Mouse (Mus musculus): Measurements from ENCODE around the gene Spata5. TPM values are rescaled to one million over a fixed set of nuclear protein-coding genes. Genes with fewer than 3 reads are reported as not detected.
"Not testable (repeated sequence)": the region's sequence is repeated elsewhere in the genome, so short reads cannot be mapped to it uniquely, and the experiment has no call there.

The Spata5 gene
- polyA plus RNA-seq, 1 experiment from 2014 or later, result 33.3 TPM

DNA sequence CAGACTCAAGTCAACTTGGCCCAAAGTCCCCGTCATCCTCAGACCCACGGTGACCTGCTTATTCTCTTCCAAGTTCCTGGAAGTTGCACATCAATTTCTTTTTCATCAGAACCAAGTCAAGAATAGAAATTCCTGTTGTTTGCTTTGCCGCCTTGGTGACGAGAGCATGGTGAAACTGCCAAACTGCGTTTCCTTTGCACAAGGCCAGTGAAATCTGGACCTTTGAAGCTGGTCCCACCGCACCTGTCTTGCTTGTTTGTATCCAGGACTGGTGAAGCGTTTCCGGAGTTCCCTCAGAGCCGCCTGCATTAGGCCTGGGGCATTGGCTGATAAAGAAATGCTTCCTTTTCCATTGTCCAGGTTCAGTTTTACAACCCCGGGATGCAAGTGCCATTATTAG is 176.0 kb downstream of the Spata5 start:
- no peak overlapping the region for H3K4me3 ChIP-seq
- ATAC-seq, result no peak
- no peak overlapping the region for H3K27ac ChIP-seq
- H3K4me1 ChIP-seq, result no peaks in the 10 kb centered on the region
- no peaks in the 10 kb centered on the region for H3K27me3 ChIP-seq
- no peak overlapping the region for H3K9ac ChIP-seq
- no peak overlapping the region for H3K4me2 ChIP-seq
- no peaks in the 10 kb centered on the region for H3K9me3 ChIP-seq (replicated peaks)
- H3K36me3 ChIP-seq (ENCODE audit: poor library complexity, severe bottlenecking), result no peaks in the 10 kb centered on the region
- 67% methylated on average over 10 of the region's 10 CpGs for WGBS

DNA sequence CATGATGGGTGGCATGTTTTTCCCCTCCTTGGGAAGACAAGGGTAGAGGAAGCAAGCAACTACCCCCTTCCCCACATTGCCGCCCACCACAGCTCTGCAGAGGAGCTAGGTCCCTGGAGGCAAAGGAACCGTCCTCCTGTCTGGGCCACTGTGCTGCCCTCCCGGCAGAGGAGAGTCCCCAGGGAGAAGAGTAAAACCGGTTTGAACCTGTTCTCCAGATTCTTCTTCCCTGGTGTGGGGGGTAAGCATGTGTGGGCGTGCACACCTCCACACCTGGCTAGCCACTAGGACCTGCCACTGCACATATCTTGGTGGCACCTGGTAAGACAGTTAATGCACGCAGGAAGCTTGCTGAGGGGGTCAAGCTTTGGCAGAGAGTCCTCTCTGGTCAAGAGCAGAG is 176.8 kb downstream of the Spata5 start:
- 72% methylated on average over 6 of the region's 6 CpGs for WGBS
- Histone ChIP-seq H3K9ac (no peak overlapping the region), H3K27me3 (no peaks in the 10 kb centered on the region), H3K4me1 (no peaks in the 10 kb centered on the region), H3K4me2 (no peak overlapping the region), H3K36me3 (ENCODE audit: poor library complexity, severe bottlenecking) (no peaks in the 10 kb centered on the region), H3K9me3 (replicated peaks) (no peaks in the 10 kb centered on the region), H3K27ac (no peak overlapping the region), H3K4me3 (no peak overlapping the region)
- ATAC-seq, result no peak

DNA sequence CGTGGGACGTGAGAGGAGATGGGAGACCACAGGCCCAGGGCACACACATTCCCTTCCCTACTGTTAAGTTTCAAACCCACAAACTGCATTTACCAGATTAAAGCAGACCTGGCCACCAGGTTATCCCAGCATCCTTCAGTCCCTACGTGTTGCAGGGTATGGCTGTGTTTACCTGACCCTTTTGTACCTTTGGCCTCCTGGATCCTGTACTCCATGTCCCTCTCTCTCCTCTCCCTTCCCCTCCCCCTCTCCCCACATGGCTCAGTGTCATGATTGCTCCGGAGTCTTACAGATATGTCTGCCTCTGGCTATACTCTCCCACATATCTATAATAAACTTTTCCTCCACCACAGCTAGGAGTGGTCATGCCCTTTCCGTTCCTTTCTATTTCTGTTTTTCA is 177.5 kb downstream of the Spata5 start:
- Histone ChIP-seq H3K9ac (no peak overlapping the region), H3K27me3 (no peaks in the 10 kb centered on the region), H3K4me2 (no peak overlapping the region), H3K4me3 (no peak overlapping the region), H3K36me3 (ENCODE audit: poor library complexity, severe bottlenecking) (no peaks in the 10 kb centered on the region), H3K9me3 (replicated peaks) (no peaks in the 10 kb centered on the region), H3K4me1 (no peaks in the 10 kb centered on the region), H3K27ac (no peak overlapping the region)
- ATAC-seq, result no peak
- WGBS, result 90% methylated on average over 5 of the region's 5 CpGs

DNA sequence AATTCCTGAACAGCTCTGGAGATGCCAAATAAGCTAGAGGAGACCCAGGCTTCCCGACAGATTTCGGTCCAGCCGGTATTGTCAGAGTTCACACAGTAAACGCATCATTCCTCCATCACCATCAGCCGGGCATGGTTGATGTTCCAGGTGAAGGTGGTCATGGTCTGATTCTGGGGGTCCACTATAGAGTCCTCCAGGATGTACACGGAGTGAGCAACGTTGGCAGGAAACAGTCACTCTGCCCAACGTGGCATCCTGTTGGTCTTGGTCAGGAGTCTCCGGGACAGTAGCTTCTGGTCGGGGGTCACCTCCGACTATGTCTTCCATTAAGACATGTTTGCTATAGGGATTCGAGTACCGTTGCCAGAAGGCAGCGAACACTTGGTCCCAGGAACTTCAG is 179.9 kb downstream of the Spata5 start:
- H3K9me3 ChIP-seq (replicated peaks); H3K27ac ChIP-seq; H3K4me1 ChIP-seq; H3K27me3 ChIP-seq; H3K9ac ChIP-seq; ATAC-seq; H3K36me3 ChIP-seq (ENCODE audit: poor library complexity, severe bottlenecking); H3K4me3 ChIP-seq; H3K4me2 ChIP-seq: not testable (repeated sequence)
- WGBS, result 96% methylated on average over 14 of the region's 14 CpGs

DNA sequence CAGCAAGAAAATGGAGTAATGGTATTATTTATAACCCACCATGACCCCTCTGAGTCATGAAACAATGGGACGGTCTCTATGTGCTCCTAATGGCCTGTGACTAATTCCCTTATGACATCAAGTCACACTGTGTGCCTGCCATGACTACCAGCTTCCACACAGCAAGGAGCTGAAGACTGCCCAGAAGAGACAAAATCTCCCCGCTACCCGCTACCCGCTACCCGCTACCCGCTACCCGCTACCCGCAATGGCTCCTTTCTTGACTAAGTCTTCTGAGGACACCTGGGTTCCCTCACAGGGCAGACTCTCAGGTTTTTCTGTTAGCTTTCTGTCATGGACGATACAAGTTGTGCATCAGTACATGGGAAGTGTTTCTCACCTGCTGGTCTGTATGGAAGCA is 182.7 kb downstream of the Spata5 start:
- H3K27me3 ChIP-seq, result no peaks in the 10 kb centered on the region
- H3K4me2 ChIP-seq, result no peak overlapping the region
- peaks cover 20% of the 10 kb centered on the region for H3K4me1 ChIP-seq
- no peak overlapping the region for H3K9ac ChIP-seq
- ATAC-seq, result no peak
- H3K36me3 ChIP-seq (ENCODE audit: poor library complexity, severe bottlenecking), result no peaks in the 10 kb centered on the region
- no peak overlapping the region for H3K4me3 ChIP-seq
- WGBS, result 98% methylated on average over 9 of the region's 9 CpGs
- no peak overlapping the region for H3K27ac ChIP-seq
- H3K9me3 ChIP-seq (replicated peaks), result 0 out of 2 replicates have a peak, but pooled peaks cover 4% of the 10 kb centered on the region

DNA sequence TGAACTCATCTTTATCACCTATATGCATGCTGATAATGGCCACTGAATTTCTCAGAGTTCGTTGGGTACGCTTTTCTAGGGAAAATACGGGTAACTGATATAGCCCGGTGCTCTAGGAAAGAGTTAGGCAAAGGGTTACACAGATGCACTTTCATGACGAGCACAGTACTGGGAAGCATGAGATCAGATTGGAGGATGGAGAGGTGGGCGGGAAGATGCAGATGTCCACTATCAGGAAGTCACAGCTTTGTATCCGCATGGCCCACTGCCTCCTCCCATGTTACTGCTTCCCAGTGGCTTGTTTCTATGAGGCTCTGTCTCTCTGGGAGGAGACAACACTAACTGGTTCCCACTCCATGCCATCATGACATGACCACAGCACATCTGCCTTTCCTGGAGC is 183.2 kb downstream of the Spata5 start:
- 95% methylated on average over 7 of the region's 7 CpGs for WGBS
- no peak for ATAC-seq

DNA sequence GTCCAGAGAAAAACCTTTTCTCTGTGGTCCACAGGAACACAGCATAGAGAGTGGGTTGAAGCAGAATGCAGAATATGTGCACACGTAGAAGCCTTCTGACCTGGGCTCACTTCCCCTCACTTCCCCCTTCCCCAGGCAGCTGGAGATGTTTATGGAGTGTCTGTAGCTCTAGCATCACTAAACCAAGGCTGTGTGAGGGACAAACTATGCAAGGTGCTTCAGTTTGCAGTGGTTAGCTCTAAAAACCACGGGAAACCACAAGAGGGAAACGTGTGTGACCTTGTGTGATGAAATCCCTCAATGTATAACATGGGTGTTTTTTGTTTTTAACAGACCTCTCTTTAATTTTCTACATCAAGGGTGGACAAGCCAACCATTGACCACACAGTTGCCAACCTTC is 183.8 kb downstream of the Spata5 start:
- H3K4me1 ChIP-seq, result peaks cover 20% of the 10 kb centered on the region
- H3K4me3 ChIP-seq, result no peak overlapping the region
- WGBS, result 69% methylated on average over 3 of the region's 3 CpGs
- 0 out of 2 replicates have a peak, but pooled peaks cover 4% of the 10 kb centered on the region for H3K9me3 ChIP-seq (replicated peaks)
- no peaks in the 10 kb centered on the region for H3K27me3 ChIP-seq
- H3K27ac ChIP-seq, result no peak overlapping the region
- no peak for ATAC-seq
- H3K9ac ChIP-seq, result no peak overlapping the region
- no peaks in the 10 kb centered on the region for H3K36me3 ChIP-seq (ENCODE audit: poor library complexity, severe bottlenecking)
- no peak overlapping the region for H3K4me2 ChIP-seq

More for the DNA sequence above, 183.2 kb downstream of the Spata5 start:
- no peaks in the 10 kb centered on the region for H3K27me3 ChIP-seq
- H3K36me3 ChIP-seq (ENCODE audit: poor library complexity, severe bottlenecking), result no peaks in the 10 kb centered on the region
- no peak overlapping the region for H3K9ac ChIP-seq
- 0 out of 2 replicates have a peak, but pooled peaks cover 4% of the 10 kb centered on the region for H3K9me3 ChIP-seq (replicated peaks)
- no peak overlapping the region for H3K4me3 ChIP-seq
- peaks cover 20% of the 10 kb centered on the region for H3K4me1 ChIP-seq
- no peak overlapping the region for H3K27ac ChIP-seq
- H3K4me2 ChIP-seq, result no peak overlapping the region

DNA sequence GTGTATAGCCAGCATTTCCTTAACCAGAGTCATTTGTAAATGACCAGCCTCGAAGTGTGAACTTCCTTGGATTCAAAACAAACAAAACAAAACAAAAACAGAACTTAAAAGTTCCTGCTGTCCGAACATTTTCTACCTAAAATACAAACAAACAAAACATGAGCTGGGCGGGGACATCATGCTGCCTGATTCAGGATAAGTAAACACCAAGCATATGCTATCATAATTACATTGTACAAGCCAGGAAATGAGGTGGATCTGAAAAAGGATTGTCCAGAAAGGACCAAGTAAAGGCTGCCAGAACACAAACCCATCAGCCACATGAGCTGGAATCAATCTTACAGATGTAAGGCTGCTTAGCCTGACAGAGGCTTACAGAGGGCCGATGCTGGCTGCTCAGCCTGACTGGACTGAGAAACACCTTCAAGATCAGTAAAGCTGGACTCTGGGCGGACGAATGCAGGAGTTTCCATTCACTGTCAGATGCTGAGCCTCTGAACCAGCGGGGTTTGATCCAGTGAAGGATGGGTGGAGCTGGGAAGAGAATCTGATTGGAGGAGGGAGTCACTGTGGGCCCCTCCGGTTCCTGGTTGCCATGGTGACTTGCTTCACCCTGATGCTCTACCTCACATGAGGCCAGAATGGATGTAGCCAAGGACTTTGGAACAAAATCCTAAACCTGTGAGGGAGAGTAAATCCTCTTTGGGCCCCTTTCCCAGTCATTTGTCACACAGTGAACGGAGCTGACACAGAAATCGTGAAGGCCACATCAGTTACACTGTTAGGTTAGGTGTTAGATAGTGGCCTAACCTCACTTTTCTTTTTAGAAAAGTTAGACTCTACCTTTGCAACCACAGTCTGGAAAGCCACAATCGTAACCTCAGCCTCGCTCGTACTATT is 185.5 kb downstream of the Spata5 start:
- no peaks in the 10 kb centered on the region for H3K27me3 ChIP-seq
- no peak overlapping the region for H3K4me2 ChIP-seq
- H3K27ac ChIP-seq, result no peak overlapping the region
- no peaks in the 10 kb centered on the region for H3K36me3 ChIP-seq (ENCODE audit: poor library complexity, severe bottlenecking)
- H3K9ac ChIP-seq, result no peak overlapping the region; the same call in 1 of the 2 replicates
- 47% methylated on average over 13 of the region's 13 CpGs for WGBS
- H3K9me3 ChIP-seq (replicated peaks), result 0 out of 2 replicates have a peak, but pooled peaks cover 4% of the 10 kb centered on the region
- peaks cover 20% of the 10 kb centered on the region for H3K4me1 ChIP-seq
- no peak overlapping the region for H3K4me3 ChIP-seq
- peak; percentile 50 for ATAC-seq

DNA sequence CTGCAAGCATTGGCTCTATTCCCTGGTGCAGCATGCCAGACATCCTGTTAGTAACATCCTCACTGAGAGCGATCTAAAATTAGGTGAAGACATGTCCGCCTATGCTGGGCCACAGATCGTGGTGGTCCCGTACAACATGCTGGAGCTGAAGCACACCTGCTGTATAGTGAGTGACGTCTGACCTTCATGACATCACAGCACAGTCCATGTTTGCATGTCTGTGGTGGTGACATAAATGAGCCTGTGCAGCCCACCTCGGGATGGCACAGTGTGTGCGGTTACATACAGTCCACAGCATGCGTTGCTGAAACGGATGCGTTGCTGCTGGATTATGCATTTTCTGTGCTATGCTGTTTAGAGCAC is 186.2 kb downstream of the Spata5 start:
- WGBS, result 84% methylated on average over 10 of the region's 10 CpGs
- peak; percentile 45 for ATAC-seq
- peaks cover 20% of the 10 kb centered on the region for H3K4me1 ChIP-seq

DNA sequence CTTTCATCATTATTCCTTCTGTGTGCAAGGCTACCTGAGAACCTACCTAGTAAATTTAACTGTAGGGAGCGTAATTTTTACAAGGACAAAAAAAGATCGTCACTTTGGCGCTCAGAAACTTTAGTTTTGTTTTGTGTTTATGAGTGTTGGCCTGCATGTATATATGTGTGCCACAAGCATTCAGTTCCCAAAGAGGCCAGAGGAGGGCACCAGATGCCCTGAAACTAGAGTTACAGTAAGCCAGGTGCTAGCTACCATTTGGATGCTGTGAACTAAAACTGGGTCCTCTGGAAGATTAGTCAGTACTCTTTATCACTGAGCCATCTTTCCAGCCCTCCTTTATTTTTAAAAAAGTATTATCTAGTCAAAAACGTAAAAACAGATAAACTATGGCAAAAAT is 189.2 kb downstream of the Spata5 start:
- Histone ChIP-seq H3K9ac (no peak overlapping the region), H3K27me3 (no peaks in the 10 kb centered on the region), H3K4me3 (no peak overlapping the region), H3K36me3 (ENCODE audit: poor library complexity, severe bottlenecking) (no peaks in the 10 kb centered on the region), H3K4me2 (no peak overlapping the region), H3K9me3 (replicated peaks) (0 out of 2 replicates have a peak, but pooled peaks cover 4% of the 10 kb centered on the region), H3K4me1 (peaks cover 16% of the 10 kb centered on the region), H3K27ac (no peak overlapping the region)
- WGBS, result 91% methylated on average over 4 of the region's 4 CpGs
- ATAC-seq, result no peak

More for the DNA sequence above, 186.2 kb downstream of the Spata5 start:
- Histone ChIP-seq H3K27ac (no peak overlapping the region), H3K36me3 (ENCODE audit: poor library complexity, severe bottlenecking) (no peaks in the 10 kb centered on the region), H3K9ac (no peak overlapping the region), H3K4me3 (no peak overlapping the region), H3K9me3 (replicated peaks) (0 out of 2 replicates have a peak, but pooled peaks cover 4% of the 10 kb centered on the region), H3K4me2 (no peak overlapping the region), H3K27me3 (no peaks in the 10 kb centered on the region)

DNA sequence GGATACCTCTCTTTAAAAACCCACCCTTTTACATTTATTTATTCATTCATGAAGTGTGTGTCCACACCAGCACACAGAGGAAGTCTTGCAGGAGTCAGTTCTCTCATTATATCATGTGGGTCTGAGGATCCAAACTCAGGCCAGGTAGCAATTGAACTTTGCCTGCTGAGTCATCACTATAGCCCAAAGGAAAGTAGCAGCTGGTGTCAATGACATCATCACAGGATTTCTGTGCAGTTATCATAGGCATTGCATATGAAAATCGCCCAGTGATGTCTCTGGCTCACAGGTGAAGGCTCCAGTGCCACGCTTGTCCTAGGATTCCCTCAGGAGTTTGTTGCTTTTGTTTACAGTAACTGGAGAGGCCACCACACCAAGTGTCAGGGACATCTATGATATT is 191.0 kb downstream of the Spata5 start:
- H3K27me3 ChIP-seq, result peaks cover 8% of the 10 kb centered on the region

DNA sequence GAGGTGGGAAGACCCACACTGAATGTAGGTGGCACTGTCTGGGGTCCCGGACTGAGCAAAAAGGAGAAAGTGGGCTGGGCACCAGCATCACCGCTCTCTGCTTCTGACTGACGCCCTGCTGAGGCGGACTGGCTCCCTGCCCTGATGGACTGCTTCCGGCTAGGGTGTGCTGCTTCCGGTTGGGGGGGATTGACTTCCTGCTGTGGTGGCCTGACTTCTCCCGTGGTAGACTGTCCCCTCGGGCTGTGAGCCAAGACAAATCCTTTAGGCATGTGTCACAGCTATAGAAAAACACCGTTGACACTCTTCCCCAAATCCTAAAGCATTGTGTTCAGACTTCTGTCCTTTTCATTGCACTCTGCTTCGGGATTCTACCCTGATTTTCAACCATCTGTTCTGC is 194.0 kb downstream of the Spata5 start:
- no peak for ATAC-seq
- 69% methylated on average over 10 of the region's 10 CpGs for whole genome bisulfite sequencing
- H3K9ac ChIP-seq, result no peak overlapping the region

More for the DNA sequence above, 191.0 kb downstream of the Spata5 start:
- H3K4me2 ChIP-seq, result no peak overlapping the region
- no peak for ATAC-seq
- no peak overlapping the region for H3K4me3 ChIP-seq
- 0 out of 2 replicates have a peak, but pooled peaks cover 4% of the 10 kb centered on the region for H3K9me3 ChIP-seq (replicated peaks)
- WGBS, result 90% methylated on average over 2 of the region's 2 CpGs
- no peaks in the 10 kb centered on the region for H3K36me3 ChIP-seq (ENCODE audit: poor library complexity, severe bottlenecking)
- no peak overlapping the region for H3K9ac ChIP-seq
- H3K4me1 ChIP-seq, result peaks cover 4% of the 10 kb centered on the region; the same call in 1 of the 2 replicates
- no peak overlapping the region for H3K27ac ChIP-seq

More for the DNA sequence above, 194.0 kb downstream of the Spata5 start:
- no peak overlapping the region for H3K27ac ChIP-seq
- no peak overlapping the region for H3K4me2 ChIP-seq
- peaks cover 7% of the 10 kb centered on the region for H3K4me1 ChIP-seq
- no peak overlapping the region for H3K4me3 ChIP-seq
- H3K36me3 ChIP-seq (ENCODE audit: poor library complexity, severe bottlenecking), result no peaks in the 10 kb centered on the region
- H3K9me3 ChIP-seq (replicated peaks), result no peaks in the 10 kb centered on the region
- peaks cover 17% of the 10 kb centered on the region for H3K27me3 ChIP-seq
